Mouse (Mus musculus) hindbrain, embryonic 11.5 days (tissue): ENCODE measurements at regions not wholly inside any gene's neighbourhood (a gene's known extent, or its start where the extent isn't known, plus 50 kb on each side); places are given as distances from the start of the nearest gene placed in this dataset.

Source experiments
- ATAC-seq: fragments of 200-750 bp; cut with Nextera tagmentation; 2 replicates; pipeline ENCODE4 v1.8.0; 2017; ENCODE audit warnings: mild to moderate bottlenecking, moderate TSS enrichment, moderate library complexity; ENCODE audit not compliant: low FRiP score
- DNase-seq: peaks from one replicate; pipeline ENCODE4 v3.0.0-alpha.2; 2015; ENCODE audit warnings: low spot score
- H3K27ac ChIP-seq: fragments of 300-500 bp; sonication (generic); 2 replicates; pipeline ENCODE4 v1.5.1; 2014; ENCODE audit warnings: mild to moderate bottlenecking, low read depth, low read length
- H3K27me3 ChIP-seq: fragments of 300-500 bp; sonication (generic); 2 replicates; pipeline ENCODE4 v1.6.1; 2014; ENCODE audit warnings: mild to moderate bottlenecking, low read length, moderate library complexity, mixed read lengths; ENCODE audit not compliant: control insufficient read depth, insufficient read depth
- H3K36me3 ChIP-seq: fragments of 300-500 bp; sonication (generic); 2 replicates; pipeline ENCODE4 v1.6.1; 2014; ENCODE audit warnings: mild to moderate bottlenecking, low read length, moderate library complexity, mixed read lengths; ENCODE audit not compliant: control insufficient read depth, insufficient read depth
- H3K4me1 ChIP-seq: fragments of 300-500 bp; sonication (generic); replicated peaks from 2 replicates; pipeline ENCODE4 v1.6.1; 2014; ENCODE audit warnings: low read length, mixed read lengths; ENCODE audit not compliant: control insufficient read depth, insufficient read depth
- H3K4me2 ChIP-seq: fragments of 300-500 bp; sonication (generic); replicated peaks from 2 replicates; pipeline ENCODE4 v1.6.1; 2014; ENCODE audit warnings: mild to moderate bottlenecking, low read depth, low read length
- H3K4me3 ChIP-seq: fragments of 300-500 bp; sonication (generic); 2 replicates; pipeline ENCODE4 v1.5.1; 2014; ENCODE audit warnings: low read depth, low read length
- H3K9ac ChIP-seq: fragments of 300-500 bp; sonication (generic); 2 replicates; pipeline ENCODE4 v1.6.1; 2014; ENCODE audit warnings: low read depth, low read length
- H3K9me3 ChIP-seq: fragments of 300-500 bp; sonication (generic); 2 replicates; pipeline ENCODE4 v1.6.1; 2016; ENCODE audit warnings: low read length; ENCODE audit not compliant: control insufficient read depth
- WGBS: fragments of 180-500 bp; shearing (Covaris S2); extraction: QIAGEN DNeasy Blood & Tissue Kit; methylation state at CpG from one replicate; pipeline ENCODE4 v1.1.7; 2014; 5-methylcytosine and 5-hydroxymethylcytosine counted together

- no peak overlapping the region for H3K27ac ChIP-seq
- DNase-seq: no peak
- no peak overlapping the region for H3K4me3 ChIP-seq
- no peaks in the 10 kb centered on the region for H3K9me3 ChIP-seq
- WGBS: 78% methylated on average over 6 of the region's 6 CpGs
- no peak overlapping the region for H3K9ac ChIP-seq
- H3K4me1 ChIP-seq: no peaks in the 10 kb centered on the region
- ATAC-seq: no peak
- H3K4me2 ChIP-seq: no peak overlapping the region
- H3K27me3 ChIP-seq: no peaks in the 10 kb centered on the region
- no peaks in the 10 kb centered on the region for H3K36me3 ChIP-seq
These were observed 142.0 kb upstream of the Igf1 start for GRCm38 (mm10) chr10:87715874-87716600.

GRCm38 (mm10) chr10:87717156-87717555, 140.9 kb upstream of the Igf1 start:
- no peak for ATAC-seq
- Histone ChIP-seq H3K27ac (no peak overlapping the region), H3K4me1 (no peaks in the 10 kb centered on the region), H3K9me3 (no peaks in the 10 kb centered on the region), H3K27me3 (no peaks in the 10 kb centered on the region), H3K36me3 (no peaks in the 10 kb centered on the region), H3K4me2 (no peak overlapping the region), H3K4me3 (no peak overlapping the region), H3K9ac (no peak overlapping the region)
- no peak for DNase-seq

GRCm38 (mm10) chr10:87718491-87718890, 139.6 kb upstream of the Igf1 start:
- H3K4me1 ChIP-seq: no peaks in the 10 kb centered on the region
- no peak overlapping the region for H3K4me3 ChIP-seq
- DNase-seq: no peak
- no peaks in the 10 kb centered on the region for H3K27me3 ChIP-seq
- H3K27ac ChIP-seq: no peak overlapping the region
- 93% methylated on average over 7 of the region's 7 CpGs for WGBS
- no peak overlapping the region for H3K4me2 ChIP-seq
- ATAC-seq: no peak
- no peaks in the 10 kb centered on the region for H3K9me3 ChIP-seq
- no peak overlapping the region for H3K9ac ChIP-seq
- no peaks in the 10 kb centered on the region for H3K36me3 ChIP-seq

- Histone ChIP-seq H3K27ac (no peak overlapping the region), H3K27me3 (no peaks in the 10 kb centered on the region), H3K4me3 (no peak overlapping the region), H3K9me3 (no peaks in the 10 kb centered on the region), H3K9ac (no peak overlapping the region), H3K4me2 (no peak overlapping the region), H3K36me3 (no peaks in the 10 kb centered on the region), H3K4me1 (no peaks in the 10 kb centered on the region)
- DNase-seq: no peak
- no peak for ATAC-seq
These were observed 138.1 kb upstream of the Igf1 start for GRCm38 (mm10) chr10:87719978-87720377.

GRCm38 (mm10) chr10:87722244-87722643, 135.8 kb upstream of the Igf1 start:
- 87% methylated on average over 3 of the region's 3 CpGs for WGBS
- ATAC-seq: no peak
- no peaks in the 10 kb centered on the region for H3K36me3 ChIP-seq
- no peak for DNase-seq
- H3K9ac ChIP-seq: no peak overlapping the region
- H3K27me3 ChIP-seq: no peaks in the 10 kb centered on the region
- no peaks in the 10 kb centered on the region for H3K9me3 ChIP-seq
- H3K4me2 ChIP-seq: no peak overlapping the region
- H3K4me1 ChIP-seq: no peaks in the 10 kb centered on the region
- H3K27ac ChIP-seq: no peak overlapping the region
- no peak overlapping the region for H3K4me3 ChIP-seq

GRCm38 (mm10) chr10:87732658-87733057, 125.4 kb upstream of the Igf1 start:
- no peaks in the 10 kb centered on the region for H3K36me3 ChIP-seq
- no peaks in the 10 kb centered on the region for H3K4me1 ChIP-seq
- no peak overlapping the region for H3K4me3 ChIP-seq
- H3K4me2 ChIP-seq: no peak overlapping the region
- no peaks in the 10 kb centered on the region for H3K9me3 ChIP-seq
- ATAC-seq (no peak), DNase-seq (no peak)
- 91% methylated on average over 1 of the region's 1 CpGs for WGBS
- no peaks in the 10 kb centered on the region for H3K27me3 ChIP-seq
- no peak overlapping the region for H3K9ac ChIP-seq
- no peak overlapping the region for H3K27ac ChIP-seq

- 83% methylated on average over 7 of the region's 7 CpGs for WGBS
- no peaks in the 10 kb centered on the region for H3K4me1 ChIP-seq
- ATAC-seq: no peak
- no peaks in the 10 kb centered on the region for H3K36me3 ChIP-seq
- H3K27ac ChIP-seq: no peak overlapping the region
- no peaks in the 10 kb centered on the region for H3K27me3 ChIP-seq
- no peak overlapping the region for H3K4me2 ChIP-seq
- H3K9ac ChIP-seq: no peak overlapping the region
- no peaks in the 10 kb centered on the region for H3K9me3 ChIP-seq
- no peak overlapping the region for H3K4me3 ChIP-seq
- no peak for DNase-seq
These were observed 124.8 kb upstream of the Igf1 start for GRCm38 (mm10) chr10:87733241-87733640.

- no peaks in the 10 kb centered on the region for H3K36me3 ChIP-seq
- H3K27ac ChIP-seq: no peak overlapping the region
- no peak overlapping the region for H3K4me3 ChIP-seq
- H3K9ac ChIP-seq: no peak overlapping the region
- H3K4me2 ChIP-seq: no peak overlapping the region
- no peaks in the 10 kb centered on the region for H3K4me1 ChIP-seq
- H3K27me3 ChIP-seq: no peaks in the 10 kb centered on the region
- 77% methylated on average over 8 of the region's 8 CpGs for WGBS
- no peak for DNase-seq
- H3K9me3 ChIP-seq: no peaks in the 10 kb centered on the region
- no peak for ATAC-seq
These were observed 117.7 kb upstream of the Igf1 start for GRCm38 (mm10) chr10:87740323-87740722.

GRCm38 (mm10) chr10:87742766-87743165, 115.3 kb upstream of the Igf1 start:
- no peak overlapping the region for H3K27ac ChIP-seq
- ATAC-seq (no peak), DNase-seq (no peak)
- H3K4me1 ChIP-seq: no peaks in the 10 kb centered on the region
- no peaks in the 10 kb centered on the region for H3K27me3 ChIP-seq
- H3K9ac ChIP-seq: no peak overlapping the region
- no peak overlapping the region for H3K4me2 ChIP-seq
- no peak overlapping the region for H3K4me3 ChIP-seq
- no peaks in the 10 kb centered on the region for H3K9me3 ChIP-seq
- no peaks in the 10 kb centered on the region for H3K36me3 ChIP-seq
- WGBS: 91% methylated on average over 3 of the region's 3 CpGs
